Mouse (Mus musculus): ENCODE results near the gene Cped1. TPM values are rescaled to one million over a fixed set of nuclear protein-coding genes. Genes with fewer than 3 reads are reported as not detected.

Gene Cped1
- polyA plus RNA-seq, 1 experiment from 2014 or later, result 23.0 TPM

- peak; percentile 82 for ATAC-seq (replicated peaks; ENCODE audit: low FRiP score, low read depth)
- Histone ChIP-seq H3K27me3 (ENCODE audit: insufficient read depth, low read length) (no peaks in the 10 kb centered on the region), H3K9ac (ENCODE audit: low read depth, low read length) (peak overlapping the region; percentile 32; the same call in 1 of the 2 replicates), H3K36me3 (ENCODE audit: insufficient read depth, low read length) (no peaks in the 10 kb centered on the region), H3K4me3 (replicated peaks; ENCODE audit: low read depth, low read length) (no peak overlapping the region), H3K4me1 (replicated peaks; ENCODE audit: insufficient read depth, low read length) (peaks cover 21% of the 10 kb centered on the region; the same call in 1 of the 2 replicates), H3K27ac (peak overlapping the region; percentile 90), H3K9me3 (replicated peaks; ENCODE audit: low read length) (no peaks in the 10 kb centered on the region), H3K4me2 (ENCODE audit: low read length) (peak overlapping the region; percentile 25; the same call in 1 of the 2 replicates)
- no peak for TF ChIP-seq CTCF (IDR thresholded peaks at IDR 0.05; ENCODE audit: low read depth)
- peak; percentile 95 for DNase-seq (ENCODE audit: low spot score)
- WGBS, result 21% methylated on average over 6 of the region's 6 CpGs
Observed at GRCm38 (mm10) chr6:22003200-22003587, 17.5 kb downstream of the Cped1 start.

- ATAC-seq (replicated peaks; ENCODE audit: low FRiP score, low read depth), result no peak
- Histone ChIP-seq H3K27ac (peak overlapping the region; percentile 90), H3K36me3 (ENCODE audit: insufficient read depth, low read length) (no peaks in the 10 kb centered on the region), H3K27me3 (ENCODE audit: insufficient read depth, low read length) (no peaks in the 10 kb centered on the region), H3K4me1 (replicated peaks; ENCODE audit: insufficient read depth, low read length) (peaks cover 16% of the 10 kb centered on the region; the same call in 1 of the 2 replicates), H3K4me2 (ENCODE audit: low read length) (no peak overlapping the region), H3K9ac (ENCODE audit: low read depth, low read length) (no peak overlapping the region), H3K4me3 (replicated peaks; ENCODE audit: low read depth, low read length) (no peak overlapping the region), H3K9me3 (replicated peaks; ENCODE audit: low read length) (no peaks in the 10 kb centered on the region)
- no peak for TF ChIP-seq CTCF (IDR thresholded peaks at IDR 0.05; ENCODE audit: low read depth)
- no peak for DNase-seq (ENCODE audit: low spot score)
- WGBS, result 59% methylated on average over 10 of the region's 10 CpGs
Observed at GRCm38 (mm10) chr6:22003959-22004543, 18.3 kb downstream of the Cped1 start.

DNA sequence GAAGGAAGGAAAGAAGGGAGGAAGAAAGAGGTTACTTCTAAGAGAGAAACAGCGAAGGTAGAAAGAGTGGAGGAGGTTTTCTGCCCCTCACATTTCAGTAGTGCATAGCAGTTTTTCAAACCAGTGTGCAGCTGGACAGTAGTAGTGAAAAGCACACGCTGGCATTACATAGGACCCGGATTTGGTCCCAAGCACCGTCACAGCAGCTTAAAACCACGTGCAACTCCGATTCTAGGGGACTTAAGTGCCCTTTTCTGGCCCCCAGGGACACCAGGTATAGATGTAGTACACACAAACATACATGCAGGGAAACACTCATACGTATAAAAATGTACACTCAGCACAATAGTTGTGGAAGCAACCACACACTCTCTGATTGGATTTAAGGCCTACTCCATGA is 22.6 kb downstream of the Cped1 start:
- Histone ChIP-seq H3K4me2 (ENCODE audit: low read length) (no peak overlapping the region), H3K36me3 (ENCODE audit: insufficient read depth, low read length) (no peaks in the 10 kb centered on the region), H3K9me3 (replicated peaks; ENCODE audit: low read length) (no peaks in the 10 kb centered on the region), H3K4me3 (replicated peaks; ENCODE audit: low read depth, low read length) (no peak overlapping the region), H3K27ac (no peak overlapping the region), H3K27me3 (ENCODE audit: insufficient read depth, low read length) (no peaks in the 10 kb centered on the region), H3K9ac (ENCODE audit: low read depth, low read length) (no peak overlapping the region), H3K4me1 (replicated peaks; ENCODE audit: insufficient read depth, low read length) (no peaks in the 10 kb centered on the region; the same call in 1 of the 2 replicates)
- DNase-seq (ENCODE audit: low spot score), result no peak
- 92% methylated on average over 7 of the region's 7 CpGs for WGBS
- no peak for ATAC-seq (replicated peaks; ENCODE audit: low FRiP score, low read depth)
- no peak for TF ChIP-seq CTCF (IDR thresholded peaks at IDR 0.05; ENCODE audit: low read depth)

GRCm38 (mm10) chr6:22010258-22010657 is 24.5 kb downstream of the Cped1 start:
- Histone ChIP-seq H3K36me3 (ENCODE audit: insufficient read depth, low read length) (no peaks in the 10 kb centered on the region), H3K4me2 (ENCODE audit: low read length) (0 out of 2 replicates have a peak overlapping the region, but pooled peaks have one; percentile 1), H3K27me3 (ENCODE audit: insufficient read depth, low read length) (no peaks in the 10 kb centered on the region), H3K9ac (ENCODE audit: low read depth, low read length) (no peak overlapping the region), H3K27ac (no peak overlapping the region), H3K4me1 (replicated peaks; ENCODE audit: insufficient read depth, low read length) (no peaks in the 10 kb centered on the region), H3K9me3 (replicated peaks; ENCODE audit: low read length) (no peaks in the 10 kb centered on the region), H3K4me3 (replicated peaks; ENCODE audit: low read depth, low read length) (no peak overlapping the region)
- no peak for ATAC-seq (replicated peaks; ENCODE audit: low FRiP score, low read depth)
- WGBS, result 82% methylated on average over 12 of the region's 12 CpGs
- DNase-seq (ENCODE audit: low spot score), result no peak
- no peak for TF ChIP-seq CTCF (IDR thresholded peaks at IDR 0.05; ENCODE audit: low read depth)

GRCm38 (mm10) chr6:22010761-22011281 is 25.1 kb downstream of the Cped1 start:
- no peak overlapping the region for H3K4me2 ChIP-seq (ENCODE audit: low read length)
- no peaks in the 10 kb centered on the region for H3K4me1 ChIP-seq (replicated peaks; ENCODE audit: insufficient read depth, low read length)
- H3K4me3 ChIP-seq (replicated peaks; ENCODE audit: low read depth, low read length), result no peak overlapping the region
- no peaks in the 10 kb centered on the region for H3K27me3 ChIP-seq (ENCODE audit: insufficient read depth, low read length)
- DNase-seq (ENCODE audit: low spot score) (no peak), ATAC-seq (replicated peaks; ENCODE audit: low FRiP score, low read depth) (no peak)
- H3K9me3 ChIP-seq (replicated peaks; ENCODE audit: low read length), result no peaks in the 10 kb centered on the region
- WGBS, result 75% methylated on average over 11 of the region's 11 CpGs
- H3K9ac ChIP-seq (ENCODE audit: low read depth, low read length), result no peak overlapping the region
- TF ChIP-seq CTCF (IDR thresholded peaks at IDR 0.05; ENCODE audit: low read depth), result no peak
- H3K36me3 ChIP-seq (ENCODE audit: insufficient read depth, low read length), result no peaks in the 10 kb centered on the region
- H3K27ac ChIP-seq, result no peak overlapping the region

DNA sequence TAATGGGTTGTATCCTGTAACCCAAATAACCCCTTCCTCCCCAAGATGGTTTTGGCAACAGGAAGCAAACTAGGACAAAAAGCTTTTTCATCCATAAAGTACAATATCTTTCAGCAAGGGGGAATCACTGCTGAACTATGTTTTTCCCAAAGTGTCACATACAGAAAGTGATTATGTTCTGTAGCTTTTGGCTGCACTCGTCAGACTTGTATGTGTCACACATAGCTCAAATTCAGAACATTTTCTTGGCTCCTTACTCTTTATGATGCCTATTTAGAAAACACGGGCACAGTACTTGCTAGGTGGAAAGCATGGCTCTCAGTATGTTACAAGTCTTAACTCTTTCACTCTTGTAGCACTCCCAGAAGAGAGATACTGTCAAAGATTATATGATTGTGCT is 25.8 kb downstream of the Cped1 start:
- H3K9ac ChIP-seq (ENCODE audit: low read depth, low read length), result no peak overlapping the region
- ATAC-seq (replicated peaks; ENCODE audit: low FRiP score, low read depth) (no peak), DNase-seq (ENCODE audit: low spot score) (no peak)
- H3K27ac ChIP-seq, result no peak overlapping the region
- no peak overlapping the region for H3K4me3 ChIP-seq (replicated peaks; ENCODE audit: low read depth, low read length)
- no peaks in the 10 kb centered on the region for H3K27me3 ChIP-seq (ENCODE audit: insufficient read depth, low read length)
- no peaks in the 10 kb centered on the region for H3K9me3 ChIP-seq (replicated peaks; ENCODE audit: low read length)
- no peak overlapping the region for H3K4me2 ChIP-seq (ENCODE audit: low read length)
- no peaks in the 10 kb centered on the region for H3K36me3 ChIP-seq (ENCODE audit: insufficient read depth, low read length)
- TF ChIP-seq CTCF (IDR thresholded peaks at IDR 0.05; ENCODE audit: low read depth), result no peak
- no peaks in the 10 kb centered on the region for H3K4me1 ChIP-seq (replicated peaks; ENCODE audit: insufficient read depth, low read length)
- 55% methylated on average over 2 of the region's 2 CpGs for WGBS

Data from kidney, postnatal 0 days (tissue).